Mouse (Mus musculus): ENCODE measurements around the gene Zfp74. TPM values are rescaled to one million over a fixed set of nuclear protein-coding genes. Genes with fewer than 3 reads are reported as not detected.
A peak's percentile ranks its signal among the peaks of the same experiment; 100 is the strongest.

Zfp74 gene
- polyA plus RNA-seq, 1 experiment from 2014 or later, result 13.2 TPM

DNA sequence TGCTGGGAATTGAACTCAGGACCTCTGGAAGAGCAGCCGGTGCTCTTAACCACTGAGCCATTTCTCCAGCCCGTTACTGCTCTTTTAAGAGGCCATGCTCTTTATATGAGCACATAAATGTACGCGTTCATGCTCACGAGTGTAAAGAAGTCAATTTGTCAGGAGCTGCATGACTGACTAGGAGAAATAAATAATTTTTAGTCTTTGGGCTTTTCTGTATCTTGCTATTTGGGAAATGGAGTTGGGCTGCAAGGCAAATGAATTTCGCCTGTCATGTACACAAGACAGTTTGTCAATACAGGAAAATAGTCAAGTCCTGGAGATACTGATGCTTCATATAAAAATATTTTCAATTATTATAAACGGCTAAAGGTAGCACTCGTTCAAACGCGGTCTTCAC is 803 bp downstream of the Zfp74 start:
- H3K9ac ChIP-seq, result peak overlapping the region; percentile 91
- H3K27ac ChIP-seq (ENCODE audit: low read depth), result peak overlapping the region; percentile 96
- no peaks in the 10 kb centered on the region for H3K9me3 ChIP-seq (ENCODE audit: low read depth, low read length)
- peaks cover 14% of the 10 kb centered on the region for H3K36me3 ChIP-seq (ENCODE audit: insufficient read depth)
- peak overlapping the region; percentile 65 for H3K4me2 ChIP-seq
- peak overlapping the region; percentile 68 for H3K4me3 ChIP-seq (ENCODE audit: low read depth, low read length)
- no peaks in the 10 kb centered on the region for H3K4me1 ChIP-seq (ENCODE audit: insufficient read depth)
- H3K27me3 ChIP-seq (ENCODE audit: insufficient read depth, low read length), result no peaks in the 10 kb centered on the region
- peak; percentile 17 for DNase-seq
- TF ChIP-seq CTCF (IDR thresholded peaks at IDR 0.05; ENCODE audit: low read depth), result peak; percentile 23
- no peak for ATAC-seq (ENCODE audit: insufficient read depth)
- 34% methylated on average over 10 of the region's 10 CpGs for WGBS

DNA sequence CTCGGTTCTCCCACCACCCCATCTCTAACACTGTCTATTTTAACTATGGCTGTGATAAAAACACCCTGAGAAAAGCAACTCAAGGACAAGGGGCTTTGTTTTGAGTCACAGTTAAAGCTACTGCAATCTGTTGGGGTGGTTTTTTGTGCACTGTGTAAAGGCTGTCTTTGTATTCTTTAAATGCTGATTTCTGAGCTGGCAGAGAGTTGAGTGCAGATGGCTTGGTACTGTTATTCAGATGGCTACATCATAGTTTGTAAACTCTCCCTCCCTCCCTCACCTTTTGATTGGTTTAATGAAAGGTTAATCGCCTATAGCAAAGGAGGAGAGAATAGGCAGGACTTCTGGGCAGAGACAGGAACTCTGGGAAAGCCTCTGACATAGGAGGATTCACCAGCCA is 9.7 kb downstream of the Zfp74 start:
- Histone ChIP-seq H3K36me3 (ENCODE audit: insufficient read depth) (peaks cover 32% of the 10 kb centered on the region), H3K27ac (ENCODE audit: low read depth) (no peak overlapping the region), H3K9ac (no peak overlapping the region), H3K4me3 (ENCODE audit: low read depth, low read length) (no peak overlapping the region), H3K4me2 (no peak overlapping the region), H3K27me3 (ENCODE audit: insufficient read depth, low read length) (no peaks in the 10 kb centered on the region), H3K4me1 (ENCODE audit: insufficient read depth) (no peaks in the 10 kb centered on the region), H3K9me3 (ENCODE audit: low read depth, low read length) (no peaks in the 10 kb centered on the region)
- 83% methylated on average over 2 of the region's 2 CpGs for WGBS
- no peak for TF ChIP-seq CTCF (IDR thresholded peaks at IDR 0.05; ENCODE audit: low read depth)
- ATAC-seq (ENCODE audit: insufficient read depth) (no peak), DNase-seq (no peak)

GRCm38 (mm10) chr7:29943720-29944119 is 10.2 kb downstream of the Zfp74 start:
- no peak for DNase-seq
- no peaks in the 10 kb centered on the region for H3K4me1 ChIP-seq (ENCODE audit: insufficient read depth)
- no peak for ATAC-seq (ENCODE audit: insufficient read depth)
- TF ChIP-seq CTCF (IDR thresholded peaks at IDR 0.05; ENCODE audit: low read depth), result no peak
- H3K27me3 ChIP-seq (ENCODE audit: insufficient read depth, low read length), result no peaks in the 10 kb centered on the region
- no peaks in the 10 kb centered on the region for H3K9me3 ChIP-seq (ENCODE audit: low read depth, low read length)
- H3K36me3 ChIP-seq (ENCODE audit: insufficient read depth), result peaks cover 27% of the 10 kb centered on the region
- H3K9ac ChIP-seq, result no peak overlapping the region
- 81% methylated on average over 2 of the region's 2 CpGs for WGBS
- H3K27ac ChIP-seq (ENCODE audit: low read depth), result no peak overlapping the region
- H3K4me2 ChIP-seq, result no peak overlapping the region
- no peak overlapping the region for H3K4me3 ChIP-seq (ENCODE audit: low read depth, low read length)

- Histone ChIP-seq H3K9ac (no peak overlapping the region), H3K4me2 (no peak overlapping the region), H3K9me3 (ENCODE audit: low read depth, low read length) (no peaks in the 10 kb centered on the region), H3K27me3 (ENCODE audit: insufficient read depth, low read length) (no peaks in the 10 kb centered on the region), H3K27ac (ENCODE audit: low read depth) (no peak overlapping the region), H3K36me3 (ENCODE audit: insufficient read depth) (peaks cover 23% of the 10 kb centered on the region), H3K4me1 (ENCODE audit: insufficient read depth) (no peaks in the 10 kb centered on the region), H3K4me3 (ENCODE audit: low read depth, low read length) (no peak overlapping the region)
- peak; percentile 16 for DNase-seq
- no peak for TF ChIP-seq CTCF (IDR thresholded peaks at IDR 0.05; ENCODE audit: low read depth)
- WGBS, result 38% methylated on average over 2 of the region's 2 CpGs
- ATAC-seq (ENCODE audit: insufficient read depth), result no peak
These were observed 11.1 kb downstream of the Zfp74 start for GRCm38 (mm10) chr7:29942740-29943139.

DNA sequence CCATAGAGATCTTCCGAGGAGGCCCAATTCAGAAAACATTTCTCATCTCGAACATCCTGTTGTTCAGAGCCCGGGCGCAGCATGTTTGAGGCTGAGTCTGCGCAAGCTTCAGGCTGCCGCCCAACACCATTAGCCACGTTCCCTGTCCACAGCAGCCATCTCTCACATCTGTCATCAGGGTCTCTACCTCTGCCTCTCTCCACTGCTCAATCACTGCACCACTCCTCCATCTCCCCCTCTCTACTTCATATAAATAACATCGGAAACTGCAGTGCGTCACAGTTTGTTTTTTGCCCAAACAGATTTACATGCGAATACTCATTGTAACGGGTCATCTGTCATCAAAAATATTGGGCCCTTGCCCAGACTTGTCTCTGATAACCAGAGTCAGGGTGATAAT is 12.9 kb downstream of the Zfp74 start:
- peaks cover 37% of the 10 kb centered on the region for H3K36me3 ChIP-seq (ENCODE audit: insufficient read depth)
- H3K9ac ChIP-seq, result no peak overlapping the region
- H3K4me2 ChIP-seq, result no peak overlapping the region
- DNase-seq (peak; percentile 68), ATAC-seq (ENCODE audit: insufficient read depth) (no peak)
- 70% methylated on average over 11 of the region's 11 CpGs for WGBS
- H3K4me1 ChIP-seq (ENCODE audit: insufficient read depth), result no peaks in the 10 kb centered on the region
- H3K27ac ChIP-seq (ENCODE audit: low read depth), result no peak overlapping the region
- no peak overlapping the region for H3K4me3 ChIP-seq (ENCODE audit: low read depth, low read length)
- no peaks in the 10 kb centered on the region for H3K9me3 ChIP-seq (ENCODE audit: low read depth, low read length)
- H3K27me3 ChIP-seq (ENCODE audit: insufficient read depth, low read length), result no peaks in the 10 kb centered on the region
- TF ChIP-seq CTCF (IDR thresholded peaks at IDR 0.05; ENCODE audit: low read depth), result no peak

- Histone ChIP-seq H3K4me2 (no peak overlapping the region), H3K9ac (no peak overlapping the region), H3K4me1 (ENCODE audit: insufficient read depth) (no peaks in the 10 kb centered on the region), H3K36me3 (ENCODE audit: insufficient read depth) (peaks cover 59% of the 10 kb centered on the region), H3K4me3 (ENCODE audit: low read depth, low read length) (no peak overlapping the region), H3K27ac (ENCODE audit: low read depth) (no peak overlapping the region), H3K27me3 (ENCODE audit: insufficient read depth, low read length) (no peaks in the 10 kb centered on the region), H3K9me3 (ENCODE audit: low read depth, low read length) (no peaks in the 10 kb centered on the region)
- ATAC-seq (ENCODE audit: insufficient read depth) (no peak), DNase-seq (no peak)
- 88% methylated on average over 6 of the region's 6 CpGs for WGBS
- TF ChIP-seq CTCF (IDR thresholded peaks at IDR 0.05; ENCODE audit: low read depth), result no peak
These were observed 15.0 kb downstream of the Zfp74 start for GRCm38 (mm10) chr7:29938856-29939255.

DNA sequence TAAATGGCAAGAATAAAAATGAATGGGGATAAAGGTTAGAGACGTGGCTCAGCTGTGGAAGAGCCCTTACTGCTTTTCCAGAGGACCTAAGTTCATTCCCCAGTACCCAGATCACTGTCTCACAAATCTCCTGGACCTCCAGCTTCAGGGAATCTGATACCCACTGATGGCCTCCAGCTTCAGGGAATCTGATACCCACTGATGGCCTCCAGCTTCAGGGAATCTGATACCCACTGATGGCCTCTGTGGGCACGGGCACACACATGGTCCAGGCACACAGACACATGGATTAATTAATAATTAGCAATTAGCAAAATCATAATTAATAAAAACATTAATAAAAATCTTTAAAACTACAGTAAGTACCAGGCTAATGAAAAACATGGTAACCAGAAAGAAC is 31.1 kb downstream of the Zfp74 start:
- H3K4me3 ChIP-seq (ENCODE audit: low read depth, low read length), result no peak overlapping the region
- H3K4me2 ChIP-seq, result no peak overlapping the region
- no peak overlapping the region for H3K9ac ChIP-seq
- no peak for ATAC-seq (ENCODE audit: insufficient read depth)
- no peak for TF ChIP-seq CTCF (IDR thresholded peaks at IDR 0.05; ENCODE audit: low read depth)
- 49% methylated on average over 2 of the region's 2 CpGs for WGBS
- H3K36me3 ChIP-seq (ENCODE audit: insufficient read depth), result no peaks in the 10 kb centered on the region
- H3K9me3 ChIP-seq (ENCODE audit: low read depth, low read length), result no peaks in the 10 kb centered on the region
- DNase-seq, result no peak
- H3K27me3 ChIP-seq (ENCODE audit: insufficient read depth, low read length), result no peaks in the 10 kb centered on the region
- H3K27ac ChIP-seq (ENCODE audit: low read depth), result no peak overlapping the region
- no peaks in the 10 kb centered on the region for H3K4me1 ChIP-seq (ENCODE audit: insufficient read depth)

Measured in lung, embryonic 14.5 days (tissue).